Mouse (Mus musculus) liver, postnatal 0 days (tissue): ENCODE measurements around the gene Tk2.

Source experiments
- CTCF ChIP-seq: sonication (generic); IDR thresholded peaks from 2 replicates; pipeline ENCODE4 v1.5.1; 2016; ENCODE audit warnings: antibody characterized with exemption, low read depth
- EP300 ChIP-seq: IDR thresholded peaks from 2 replicates; pipeline ENCODE4 v1.6.1; 2016; ENCODE audit warnings: antibody characterized with exemption, low read depth, mild to moderate bottlenecking

DNA sequence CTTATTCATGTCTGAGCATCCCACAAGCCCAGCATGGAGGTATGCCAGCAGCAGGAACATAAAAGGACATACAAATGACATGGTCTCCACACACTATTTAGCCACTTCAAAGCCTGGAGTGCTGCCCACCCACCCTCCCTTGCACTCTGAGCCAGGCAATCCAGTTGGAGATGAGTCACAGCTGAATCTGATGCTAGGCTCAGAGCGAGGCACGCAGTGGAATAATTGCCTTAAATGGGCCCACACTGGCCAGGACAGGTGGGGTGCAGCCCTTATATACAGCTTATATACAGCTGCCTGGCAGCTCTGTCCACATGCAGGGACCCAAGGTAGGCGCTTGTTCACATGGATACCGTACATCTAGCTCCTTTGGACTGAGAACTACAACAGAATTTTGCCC lies 71.3 kb downstream of the Tk2 start:
- TF ChIP-seq CTCF = no peak
- no peak for TF ChIP-seq EP300
